24 mouse cellular contexts compared by ENCODE assay signal in the genomic region with DNA sequence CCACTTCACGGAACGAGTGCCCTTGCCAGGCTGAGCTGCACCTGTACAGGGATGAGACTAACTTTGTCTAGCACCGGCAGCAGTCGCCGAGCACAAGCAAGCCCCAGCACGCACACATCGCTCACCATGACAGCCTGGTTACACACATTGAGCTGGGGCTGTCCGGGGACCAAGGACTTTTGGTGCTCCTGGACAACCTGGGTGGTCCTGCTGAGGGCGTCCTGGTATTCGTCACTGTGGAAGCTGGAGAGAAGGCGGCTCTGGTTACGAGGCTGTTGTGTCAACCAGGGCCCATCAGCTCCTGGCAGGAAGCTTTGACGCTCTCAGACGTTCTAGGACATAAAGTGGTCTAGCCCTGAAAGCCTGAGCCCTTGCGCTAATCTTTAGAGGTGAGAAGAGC.
"Had no signal": no experiment of that assay in that cellular context is flagged by ENCODE, and none has a peak within 500 bp of the region (broad histone marks: within the 10 kb centered on the region; RNA-seq: fewer than 3 reads in every experiment).

No protein-coding gene starts in this region.

- H3K36me3 ChIP-seq: limb, embryonic 12.5 days; limb, embryonic 15.5 days; midbrain, embryonic 13.5 days; neural tube, embryonic 13.5 days had no signal

- H3K27ac ChIP-seq: left cerebral cortex, adult 2 months; limb, embryonic 15.5 days; liver, embryonic 14.5 days; macrophage; midbrain, embryonic 13.5 days; neural tube, embryonic 13.5 days; stomach, postnatal 0 days had no signal

- H3K27me3 ChIP-seq: limb, embryonic 12.5 days; limb, embryonic 15.5 days; midbrain, embryonic 13.5 days; neural tube, embryonic 13.5 days had no signal

- H3K4me2 ChIP-seq: limb, embryonic 12.5 days; limb, embryonic 15.5 days; liver, embryonic 11.5 days; lung, embryonic 14.5 days; midbrain, embryonic 13.5 days; neural tube, embryonic 13.5 days had no signal

- H3K9me3 ChIP-seq: limb, embryonic 12.5 days; limb, embryonic 15.5 days; midbrain, embryonic 13.5 days; neural tube, embryonic 13.5 days had no signal

- ATAC-seq: liver, postnatal 0 days; lung, postnatal 0 days; midbrain, embryonic 13.5 days; midbrain, embryonic 16.5 days had no signal

- DNase-seq: kidney, adult 18-20 months; kidney, adult 9 months; kidney, postnatal 14 days; kidney, postnatal 4 days; layer of hippocampus, postnatal 36 days; liver, postnatal 0 days; lung, embryonic 14.5 days; right cerebral cortex, adult 18-20 months; right cerebral cortex, postnatal 14 days; right cerebral cortex, postnatal 4 days; thymus, adult 2 months; thymus, postnatal 25 days had no signal

- H3K9ac ChIP-seq: limb, embryonic 12.5 days; limb, embryonic 15.5 days; liver, embryonic 14.5 days; liver, postnatal 0 days; lung, embryonic 14.5 days; midbrain, embryonic 13.5 days; neural tube, embryonic 13.5 days had no signal

- H3K4me3 ChIP-seq: left cerebral cortex, adult 2 months; limb, embryonic 12.5 days; limb, embryonic 15.5 days; midbrain, embryonic 13.5 days; myocyte; neural tube, embryonic 13.5 days had no signal
